Mouse (Mus musculus) neural tube, embryonic 14.5 days (tissue): ENCODE measurements at regions not wholly inside any gene's neighbourhood (a gene's known extent, or its start where the extent isn't known, plus 50 kb on each side); places are given as distances from the start of the nearest gene placed in this dataset.
A peak's percentile ranks its signal among the peaks of the same experiment; 100 is the strongest.
"Not testable (repeated sequence)": the region's sequence is repeated elsewhere in the genome, so short reads cannot be mapped to it uniquely, and the experiment has no call there.

Experiments
- ATAC-seq: fragments of 200-750 bp; cut with Nextera tagmentation; 2 replicates; pipeline ENCODE4 v1.8.0; 2017; ENCODE audit warnings: low read depth, mild to moderate bottlenecking, moderate TSS enrichment, moderate library complexity
- H3K27ac ChIP-seq: fragments of 300-500 bp; sonication (generic); 2 replicates; pipeline ENCODE4 v1.5.1; 2014; ENCODE audit warnings: low read depth, mild to moderate bottlenecking, control low read depth, low read length, moderate library complexity, mixed read lengths
- H3K27me3 ChIP-seq: fragments of 300-500 bp; sonication (generic); 2 replicates; pipeline ENCODE4 v1.6.1; 2014; ENCODE audit warnings: low read length; ENCODE audit not compliant: control insufficient read depth, insufficient read depth
- H3K36me3 ChIP-seq: fragments of 300-500 bp; sonication (generic); 2 replicates; pipeline ENCODE4 v1.6.1; 2014; ENCODE audit warnings: low read length, mixed read lengths; ENCODE audit not compliant: control insufficient read depth, insufficient read depth
- H3K4me1 ChIP-seq: fragments of 300-500 bp; sonication (generic); 2 replicates; pipeline ENCODE4 v1.6.1; 2014; ENCODE audit warnings: low read length; ENCODE audit not compliant: control insufficient read depth, insufficient read depth
- H3K4me2 ChIP-seq: fragments of 300-500 bp; sonication (generic); 2 replicates; pipeline ENCODE4 v1.6.1; 2014; ENCODE audit warnings: mild to moderate bottlenecking, low read depth, low read length, control low read depth
- H3K4me3 ChIP-seq: fragments of 300-500 bp; sonication (generic); 2 replicates; pipeline ENCODE4 v1.5.1; 2014; ENCODE audit warnings: low read depth, low read length, control low read depth, mixed read lengths
- H3K9ac ChIP-seq: fragments of 300-500 bp; sonication (generic); replicated peaks from 2 replicates; pipeline ENCODE4 v1.6.1; 2014; ENCODE audit warnings: low read depth, mild to moderate bottlenecking, control low read depth, low read length, mixed read lengths
- H3K9me3 ChIP-seq: fragments of 300-500 bp; sonication (generic); 2 replicates; pipeline ENCODE4 v1.6.1; 2016; ENCODE audit warnings: low read length; ENCODE audit not compliant: control insufficient read depth
- WGBS: fragments of 180-500 bp; shearing (Covaris S2); extraction: QIAGEN DNeasy Blood & Tissue Kit; methylation state at CpG from one replicate; pipeline ENCODE4 v1.1.7; 2014; 5-methylcytosine and 5-hydroxymethylcytosine counted together

DNA sequence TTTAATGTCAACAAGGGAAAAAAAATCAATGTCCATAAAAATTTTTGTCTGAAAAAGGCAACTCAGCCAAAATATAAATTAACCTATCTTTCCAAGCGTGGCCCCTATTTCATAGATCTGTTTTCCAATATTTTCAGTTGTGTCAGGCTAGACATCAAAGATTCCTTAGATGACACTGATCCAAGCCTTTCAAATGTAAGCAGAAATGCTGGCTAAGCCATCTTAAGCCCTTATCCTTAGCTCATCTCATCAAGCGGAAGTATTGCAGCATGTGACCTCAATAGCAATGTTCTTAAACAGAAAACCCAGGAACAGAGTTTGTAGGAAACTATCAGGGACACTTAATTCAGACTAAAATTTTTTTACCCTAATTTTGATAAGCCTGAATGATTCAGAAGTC lies 327.8 kb upstream of the Cypt12 start:
- Histone ChIP-seq H3K36me3 (no peaks in the 10 kb centered on the region), H3K27me3 (no peaks in the 10 kb centered on the region), H3K9ac (no peak overlapping the region), H3K4me1 (peaks cover 4% of the 10 kb centered on the region; the same call in 1 of the 2 replicates), H3K27ac (peak overlapping the region; percentile 80), H3K4me3 (no peak overlapping the region), H3K4me2 (peak overlapping the region; percentile 4; the same call in 1 of the 2 replicates), H3K9me3 (no peaks in the 10 kb centered on the region)
- WGBS, result 58% methylated on average over 2 of the region's 2 CpGs
- ATAC-seq, result peak; percentile 47

DNA sequence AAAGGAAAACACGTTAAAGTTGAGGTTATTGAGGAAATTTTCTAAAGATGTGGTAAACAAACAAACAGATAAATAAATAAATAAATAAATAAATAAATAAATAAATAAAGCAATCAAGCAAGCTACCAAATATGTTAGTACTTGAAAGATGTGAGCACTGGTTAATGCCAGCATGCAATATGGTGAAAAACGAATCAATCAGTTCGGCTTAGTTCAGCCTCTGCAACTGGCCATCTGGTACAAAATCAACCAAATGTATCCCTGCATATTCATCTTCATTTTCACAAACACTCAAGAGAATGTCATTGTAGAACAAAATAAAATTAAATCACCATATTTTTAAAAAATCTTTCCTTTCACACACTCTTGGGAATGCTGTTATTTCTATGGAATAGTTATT lies 315.7 kb upstream of the Cypt12 start:
- Histone ChIP-seq H3K9ac (no peak overlapping the region), H3K4me3 (no peak overlapping the region), H3K9me3 (no peaks in the 10 kb centered on the region), H3K4me1 (no peaks in the 10 kb centered on the region), H3K4me2 (no peak overlapping the region), H3K36me3 (no peaks in the 10 kb centered on the region), H3K27me3 (no peaks in the 10 kb centered on the region), H3K27ac (no peak overlapping the region)
- ATAC-seq, result no peak
- WGBS, result 80% methylated on average over 3 of the region's 3 CpGs

DNA sequence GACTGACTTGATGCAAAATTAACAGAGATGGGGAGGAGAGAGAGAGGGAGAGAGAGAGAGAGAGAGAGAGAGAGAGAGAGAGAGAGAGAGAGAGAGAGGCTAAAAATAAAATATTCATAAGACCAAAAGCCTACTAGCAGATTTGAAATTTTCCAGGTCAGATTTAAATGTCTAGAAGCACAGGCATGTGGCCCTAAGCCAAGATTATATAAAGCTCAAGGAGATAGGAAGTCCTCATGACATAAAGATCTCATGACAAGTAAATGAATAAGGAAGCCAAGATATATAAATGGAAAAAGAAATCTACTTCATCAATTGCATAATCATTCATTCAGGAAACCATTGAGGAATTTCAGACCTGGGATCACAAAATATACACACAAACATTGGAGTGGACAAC lies 311.9 kb upstream of the Cypt12 start:
- no peaks in the 10 kb centered on the region for H3K36me3 ChIP-seq
- H3K4me3 ChIP-seq, result no peak overlapping the region
- H3K9ac ChIP-seq, result no peak overlapping the region
- H3K4me1 ChIP-seq, result no peaks in the 10 kb centered on the region
- no peaks in the 10 kb centered on the region for H3K9me3 ChIP-seq
- H3K27me3 ChIP-seq, result no peaks in the 10 kb centered on the region
- H3K4me2 ChIP-seq, result no peak overlapping the region
- ATAC-seq, result no peak
- H3K27ac ChIP-seq, result no peak overlapping the region

DNA sequence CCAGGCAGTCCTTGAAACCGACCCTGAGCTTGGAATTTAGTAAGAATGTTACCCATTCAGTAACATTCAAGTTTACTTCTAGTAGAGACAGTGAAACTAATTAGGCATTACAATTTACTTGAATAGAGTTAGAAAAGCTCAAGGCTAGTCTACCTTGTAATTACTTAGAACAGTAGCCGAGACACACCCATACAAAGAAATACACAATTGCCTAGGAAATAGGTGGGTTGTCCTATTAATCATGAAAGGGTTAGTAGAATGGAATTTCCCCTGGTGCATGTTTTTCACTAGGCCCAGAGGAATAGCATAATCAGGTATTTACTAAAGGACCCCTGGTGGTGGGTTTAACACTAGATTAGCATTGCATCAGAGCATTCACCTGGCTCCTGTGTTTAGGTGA lies 288.2 kb upstream of the Cypt12 start:
- not testable (repeated sequence) for H3K27me3 ChIP-seq, H3K36me3 ChIP-seq, H3K4me3 ChIP-seq, H3K4me1 ChIP-seq, H3K27ac ChIP-seq, ATAC-seq, H3K4me2 ChIP-seq, H3K9me3 ChIP-seq, H3K9ac ChIP-seq
- 86% methylated on average over 2 of the region's 2 CpGs for WGBS

DNA sequence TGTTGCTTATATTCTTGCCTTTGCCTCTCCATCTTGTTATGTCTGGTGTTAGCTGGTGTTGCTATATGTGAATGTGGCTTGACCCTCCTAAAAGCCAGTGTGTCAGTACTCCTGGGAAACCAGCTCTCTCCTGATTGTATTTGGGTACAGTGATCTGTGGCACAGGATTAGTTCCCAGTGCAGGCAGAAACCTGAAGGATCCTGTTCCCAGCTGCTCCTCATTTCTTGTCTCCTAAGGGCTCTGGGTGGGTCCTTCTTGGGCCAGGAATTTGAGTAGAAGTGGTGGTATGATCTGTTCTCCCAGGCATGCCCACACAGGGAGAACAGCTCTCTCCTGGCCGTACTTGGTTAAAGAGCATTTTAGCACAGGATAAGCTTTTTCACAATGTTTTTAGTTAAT lies 286.2 kb upstream of the Cypt12 start:
- no peak for ATAC-seq
- H3K36me3 ChIP-seq, result no peaks in the 10 kb centered on the region
- H3K27me3 ChIP-seq, result no peaks in the 10 kb centered on the region
- no peak overlapping the region for H3K9ac ChIP-seq
- H3K27ac ChIP-seq, result no peak overlapping the region
- no peak overlapping the region for H3K4me3 ChIP-seq
- WGBS, result 90% methylated on average over 1 of the region's 1 CpGs
- H3K9me3 ChIP-seq, result no peaks in the 10 kb centered on the region
- H3K4me2 ChIP-seq, result no peak overlapping the region
- no peaks in the 10 kb centered on the region for H3K4me1 ChIP-seq

DNA sequence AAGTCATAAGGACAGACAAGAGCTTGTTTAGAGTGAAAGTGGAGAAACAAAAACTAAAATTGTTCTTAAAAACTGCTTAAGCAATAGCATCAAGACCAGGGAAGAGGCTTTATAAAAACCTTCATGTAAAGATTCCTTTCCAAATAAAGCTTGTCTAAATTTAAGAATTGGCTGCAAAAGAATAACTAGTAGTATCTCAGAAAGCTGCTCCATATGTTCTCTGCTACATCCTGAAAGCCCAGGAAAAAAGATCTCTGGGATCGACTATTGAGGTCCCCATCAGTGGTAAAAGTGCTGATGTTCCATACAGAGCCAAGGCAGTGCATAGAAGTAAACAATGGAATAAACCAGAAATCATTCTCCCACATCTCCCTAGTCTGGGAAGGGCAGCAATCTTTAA lies 281.2 kb upstream of the Cypt12 start:
- H3K4me1 ChIP-seq, result no peaks in the 10 kb centered on the region
- H3K4me3 ChIP-seq, result no peak overlapping the region
- no peak overlapping the region for H3K9ac ChIP-seq
- H3K9me3 ChIP-seq, result no peaks in the 10 kb centered on the region
- H3K27ac ChIP-seq, result no peak overlapping the region
- H3K4me2 ChIP-seq, result no peak overlapping the region
- H3K36me3 ChIP-seq, result no peaks in the 10 kb centered on the region
- no peaks in the 10 kb centered on the region for H3K27me3 ChIP-seq
- no peak for ATAC-seq
- 81% methylated on average over 1 of the region's 1 CpGs for WGBS

DNA sequence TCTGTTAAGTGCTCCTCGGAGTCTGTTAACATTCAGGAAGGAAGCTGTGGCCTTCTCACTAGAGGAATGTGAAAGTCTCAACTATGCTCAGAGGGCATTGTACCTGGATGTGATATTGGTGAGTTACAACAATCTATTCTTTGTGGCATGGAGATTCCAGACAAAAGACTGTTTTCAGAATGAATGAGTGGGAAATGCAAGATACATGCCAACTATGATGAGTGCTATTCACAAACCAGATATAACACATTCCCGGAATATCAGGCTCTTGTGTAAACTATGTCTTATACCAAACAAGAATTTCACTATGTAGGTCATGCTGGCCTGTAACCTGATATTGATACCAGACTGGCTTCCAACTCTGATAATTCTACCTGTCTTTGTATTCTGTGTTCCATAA lies 279.4 kb upstream of the Cypt12 start:
- Histone ChIP-seq H3K4me3 (no peak overlapping the region), H3K27me3 (no peaks in the 10 kb centered on the region), H3K9me3 (no peaks in the 10 kb centered on the region), H3K4me2 (no peak overlapping the region), H3K36me3 (no peaks in the 10 kb centered on the region), H3K9ac (no peak overlapping the region), H3K4me1 (no peaks in the 10 kb centered on the region), H3K27ac (no peak overlapping the region)
- 94% methylated on average over 2 of the region's 2 CpGs for WGBS
- ATAC-seq, result no peak
